Mouse (Mus musculus): ENCODE results near the gene Atp5s.

The Atp5s gene

DNA sequence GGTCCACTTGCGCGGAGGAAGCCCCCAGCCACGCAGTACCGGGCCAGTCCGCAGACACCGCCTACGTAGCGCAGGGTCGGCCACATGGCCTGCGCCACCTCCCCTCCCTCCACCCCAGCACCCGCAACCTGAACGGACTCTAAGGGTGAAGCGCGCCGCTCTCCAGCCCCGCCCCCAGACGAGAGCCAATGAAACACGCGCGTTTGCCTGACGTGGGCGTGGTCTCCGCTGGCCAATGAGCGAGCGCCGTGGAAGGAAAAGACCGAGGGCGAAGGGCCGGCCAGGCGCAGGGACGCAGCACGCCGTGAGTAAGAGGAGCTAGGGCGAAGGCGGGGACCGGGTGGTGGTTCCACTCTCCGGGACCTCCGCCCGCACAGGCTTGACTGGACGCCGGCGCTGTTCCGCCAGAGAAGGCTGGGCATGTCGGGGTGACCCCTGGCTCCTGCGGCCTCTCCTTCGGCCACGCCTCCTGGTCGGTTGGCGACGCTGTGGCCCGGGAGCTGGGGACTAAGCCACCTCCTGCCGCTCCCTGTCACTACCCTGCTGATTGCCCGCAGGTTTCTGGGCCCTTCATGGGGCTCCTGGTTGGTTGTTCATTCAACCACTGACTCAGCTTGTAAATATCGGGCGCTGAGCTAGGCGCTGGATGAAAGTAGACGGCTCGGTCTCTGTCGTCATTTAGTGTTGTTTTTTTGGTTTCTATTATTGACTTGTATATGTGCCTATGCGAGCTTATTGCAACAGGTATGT, at the start of gene Atp5s, which contains the start of gene L2hgdh:
Atp5s (plus strand) TSS at position 240 of the 750 bp plus-strand sequence.
L2hgdh (minus strand) TSS at position 163 of the 750 bp plus-strand sequence.
- DNase-seq: peak; percentile 100

DNA sequence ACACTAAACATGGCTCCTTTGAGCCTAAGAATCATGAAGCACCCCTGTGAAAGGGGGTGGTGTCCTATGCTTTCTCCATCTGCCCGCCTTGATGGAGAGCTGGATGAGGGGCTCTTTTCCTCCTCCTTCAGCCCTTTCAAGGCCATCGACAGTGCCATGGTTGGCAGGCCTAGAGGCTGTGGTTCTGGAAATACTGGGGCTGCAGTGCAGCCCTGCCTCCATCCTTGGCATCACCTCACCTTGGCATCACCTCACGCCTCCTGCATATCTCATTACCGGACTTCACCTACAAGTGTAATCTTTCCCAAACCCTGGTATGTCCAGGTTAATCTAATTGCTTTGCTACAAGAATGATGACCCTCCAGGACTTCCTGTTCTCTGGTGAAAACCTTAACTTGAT, 48.6 kb upstream of the Atp5s start:
- DNase-seq: peak; percentile 87

DNA sequence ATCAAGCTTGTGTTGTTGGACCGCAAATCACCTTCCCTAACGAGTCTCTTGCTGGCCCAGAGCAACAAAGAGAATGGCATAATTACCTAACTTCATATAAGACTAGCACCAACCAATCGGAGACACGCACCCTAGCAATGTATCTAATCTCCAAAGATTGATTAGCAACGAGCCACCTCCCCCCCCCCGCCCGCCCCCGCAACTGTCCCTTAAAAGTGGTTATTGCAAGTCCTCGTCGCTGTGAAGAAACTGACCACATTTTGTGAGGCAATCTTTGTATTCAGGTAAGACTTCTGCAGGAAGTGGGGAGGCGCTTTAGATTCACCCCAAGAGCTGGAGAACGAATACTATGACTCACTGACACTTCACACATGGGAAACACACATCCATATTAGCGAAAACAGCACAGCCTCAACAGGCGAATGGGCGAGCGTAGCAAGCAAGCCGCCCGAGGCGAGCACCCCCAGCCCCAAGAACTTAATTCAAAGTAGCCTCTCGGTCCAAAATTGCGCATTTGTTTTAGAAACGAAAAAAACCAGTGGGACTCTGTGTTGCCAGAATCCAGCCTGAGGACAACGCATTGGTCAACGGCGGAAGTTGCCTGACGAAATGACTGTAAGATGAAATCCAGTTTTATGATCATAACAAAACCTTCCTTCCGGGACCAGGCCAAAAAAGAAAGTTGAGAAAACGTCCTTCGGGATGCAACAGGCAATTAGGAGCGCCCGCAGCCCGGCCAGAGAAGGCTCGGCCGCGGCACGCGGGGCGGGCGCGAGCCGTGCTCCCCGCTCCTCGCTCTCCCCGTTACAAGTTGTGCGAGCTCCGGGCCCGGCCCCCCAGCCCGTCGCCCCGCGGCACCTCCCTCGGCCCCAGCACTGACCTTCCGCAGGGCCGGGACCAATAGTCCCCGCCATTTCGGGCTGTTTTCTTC, 43.9 kb upstream of the Atp5s start:
- DNase-seq: peak; percentile 95

DNA sequence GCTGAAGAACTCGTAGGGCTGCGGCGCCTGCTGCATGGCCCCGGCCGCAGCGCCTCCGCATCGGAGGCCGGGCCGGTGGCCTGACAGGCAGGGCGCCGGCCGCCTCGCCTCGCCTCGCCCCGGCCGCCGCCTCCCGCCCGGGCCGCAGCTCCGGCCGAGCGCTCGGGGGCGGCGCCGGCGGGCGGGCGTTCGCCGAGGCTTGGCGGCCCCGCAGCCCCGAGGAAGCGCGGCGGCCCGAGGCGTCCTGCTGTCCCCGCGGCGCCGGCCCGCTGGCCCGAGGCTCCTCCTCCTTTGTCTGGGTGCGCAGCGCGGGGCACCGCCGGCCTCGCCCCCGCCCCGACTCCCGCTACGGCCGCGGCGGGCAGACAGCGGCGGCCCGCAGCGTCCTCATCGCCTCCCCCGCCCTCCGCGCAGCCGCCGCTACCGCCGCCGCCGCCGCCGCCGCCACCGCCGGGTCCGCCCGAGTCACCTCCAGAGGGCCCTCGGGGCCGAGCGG, 43.1 kb upstream of the Atp5s start, which contains the start of gene Sos2:
Sos2 (minus strand) TSS at position 287 of the 496 bp plus-strand sequence.
- peak; percentile 96 for DNase-seq

DNA sequence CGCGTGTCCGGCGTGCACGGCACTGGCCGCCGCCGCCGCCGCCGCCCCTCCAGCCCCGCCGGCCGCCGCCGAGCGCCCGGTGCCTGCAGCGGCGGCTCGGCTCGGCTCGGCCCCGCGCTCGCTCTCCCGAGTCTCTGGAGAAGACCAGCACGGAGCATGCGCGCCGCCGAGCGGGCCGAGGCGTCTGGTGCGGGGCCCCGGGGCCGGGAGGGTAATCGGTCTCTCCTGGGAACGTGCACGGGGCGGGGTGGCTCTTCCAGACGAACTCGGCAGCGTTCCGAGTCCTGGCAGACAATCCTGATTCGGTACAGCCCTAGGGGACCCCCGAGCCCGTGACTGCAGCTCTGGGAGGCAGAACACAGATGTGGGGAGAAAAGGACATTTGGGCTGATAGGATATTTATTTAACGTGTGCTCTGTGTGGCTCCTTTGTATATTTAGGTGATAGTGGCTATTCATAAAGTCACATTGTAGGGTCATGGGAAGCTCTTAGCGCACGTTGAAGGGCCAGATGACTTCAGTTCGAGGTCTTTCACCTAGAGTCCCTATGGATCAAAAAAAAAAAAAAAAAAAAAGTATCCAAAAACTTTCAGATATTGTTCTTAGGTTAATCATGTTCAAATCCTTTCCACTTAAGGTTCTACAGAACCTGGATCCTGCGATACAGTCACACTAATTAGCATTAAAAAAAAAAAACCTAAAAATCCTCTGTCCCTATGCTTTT, 42.5 kb upstream of the Atp5s start:
- peak; percentile 99 for DNase-seq

DNA sequence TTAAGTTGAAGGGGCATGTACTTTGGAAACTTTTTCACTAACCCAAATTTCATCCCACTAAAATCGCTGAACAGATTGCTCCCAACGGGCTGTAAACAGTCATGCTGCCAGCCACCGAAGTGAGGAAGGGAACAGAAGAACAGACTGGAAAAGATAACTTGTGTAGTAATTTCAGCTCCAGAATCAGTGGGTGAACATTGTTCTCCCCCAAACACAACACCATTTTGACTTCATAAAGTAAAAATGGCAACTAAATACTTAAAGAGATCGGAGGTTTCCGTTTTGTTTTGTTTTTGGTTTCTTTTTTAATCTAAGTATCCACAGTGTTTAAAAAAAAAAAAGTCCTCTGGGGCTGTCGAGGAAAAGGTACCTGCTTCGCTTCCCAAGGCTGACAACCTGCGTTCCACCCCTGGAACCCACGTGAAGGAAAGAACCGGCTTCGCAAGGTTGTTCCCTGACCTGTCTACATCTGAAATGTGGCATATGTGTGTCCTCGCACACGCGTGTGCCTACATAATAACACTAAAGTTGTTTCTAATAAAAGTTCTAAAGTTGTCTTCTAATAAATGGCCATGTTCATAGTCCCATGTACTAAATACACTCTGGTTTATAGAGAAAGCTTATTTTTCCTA, 41.8 kb upstream of the Atp5s start:
- no peak for DNase-seq

DNA sequence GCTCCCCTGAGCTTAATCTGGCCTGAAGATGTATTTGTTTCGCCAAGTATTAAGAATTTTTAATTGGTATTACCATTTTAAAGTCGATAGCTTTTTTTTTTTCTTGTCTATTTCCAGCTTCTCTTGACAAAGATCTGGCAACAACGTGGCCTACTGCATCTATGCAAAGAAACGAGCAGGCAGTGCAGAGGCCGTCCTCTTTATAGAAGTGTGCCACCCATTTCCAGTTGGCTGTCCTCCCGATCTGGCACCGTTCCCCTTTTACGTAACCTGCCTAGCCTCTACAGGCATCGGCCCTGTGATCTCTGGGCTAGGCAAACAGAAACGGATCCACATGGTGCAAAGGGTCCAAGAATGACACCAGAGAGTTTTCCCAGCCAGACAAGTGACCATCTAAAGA, 41.2 kb upstream of the Atp5s start:
- DNase-seq: peak; percentile 98

DNA sequence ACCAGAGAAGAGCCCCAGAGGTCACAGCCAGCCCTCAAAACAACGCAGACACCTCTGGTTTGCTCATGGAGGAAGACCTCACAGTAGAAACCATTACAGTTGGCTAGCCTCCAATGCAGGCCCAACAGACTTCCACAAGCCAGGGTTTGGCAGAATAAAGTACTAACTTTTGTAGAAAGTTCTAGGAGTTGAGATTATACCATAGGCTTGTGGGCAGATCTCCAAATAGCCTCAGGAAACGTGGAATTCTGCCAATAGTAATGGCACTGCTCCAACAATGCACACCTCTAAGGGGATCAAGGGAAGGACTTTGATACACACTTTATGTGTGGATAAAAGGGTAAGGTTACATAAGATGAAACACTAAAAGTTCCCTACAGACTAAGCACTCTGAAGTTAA, 36.4 kb upstream of the Atp5s start:
- DNase-seq: peak; percentile 72

DNA sequence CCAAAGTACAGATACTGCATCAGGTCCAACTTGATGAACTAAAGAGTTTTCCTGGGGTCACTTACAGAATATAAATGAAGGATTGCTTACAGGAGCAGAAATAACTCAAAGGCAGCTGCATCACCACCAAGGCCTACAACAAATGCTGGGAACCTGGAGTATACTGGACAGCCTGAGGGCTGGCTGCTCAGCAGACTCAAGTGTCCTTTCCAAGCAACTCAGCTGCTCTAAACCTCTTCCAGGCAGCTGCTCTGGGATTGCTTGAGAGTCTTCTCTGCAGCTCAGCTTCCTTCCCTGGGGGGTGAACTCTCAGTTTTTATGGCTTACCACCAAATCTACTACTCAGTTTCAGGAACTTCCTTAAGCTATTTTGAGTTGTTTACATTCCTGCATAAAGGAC, 35.7 kb upstream of the Atp5s start:
- no peak for DNase-seq

DNA sequence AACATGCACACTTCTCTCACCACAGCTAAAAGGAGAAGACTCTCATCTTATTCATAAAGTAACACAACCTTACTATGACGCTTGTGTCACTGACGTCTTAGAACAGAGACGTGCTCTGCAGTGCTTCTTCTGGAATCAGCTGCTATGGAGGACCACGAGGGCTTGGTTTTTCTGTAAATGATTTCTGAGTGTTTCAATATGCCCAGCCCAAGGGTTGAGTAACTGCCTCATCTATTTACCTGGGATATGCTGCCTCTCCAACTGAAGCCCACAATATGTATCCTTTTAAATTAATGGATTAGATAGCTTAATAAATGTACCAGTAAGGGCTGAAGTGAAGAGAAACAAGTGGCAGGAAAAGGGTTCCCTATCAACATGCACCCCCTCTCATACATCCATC, 34.0 kb upstream of the Atp5s start:
- no peak for DNase-seq

DNA sequence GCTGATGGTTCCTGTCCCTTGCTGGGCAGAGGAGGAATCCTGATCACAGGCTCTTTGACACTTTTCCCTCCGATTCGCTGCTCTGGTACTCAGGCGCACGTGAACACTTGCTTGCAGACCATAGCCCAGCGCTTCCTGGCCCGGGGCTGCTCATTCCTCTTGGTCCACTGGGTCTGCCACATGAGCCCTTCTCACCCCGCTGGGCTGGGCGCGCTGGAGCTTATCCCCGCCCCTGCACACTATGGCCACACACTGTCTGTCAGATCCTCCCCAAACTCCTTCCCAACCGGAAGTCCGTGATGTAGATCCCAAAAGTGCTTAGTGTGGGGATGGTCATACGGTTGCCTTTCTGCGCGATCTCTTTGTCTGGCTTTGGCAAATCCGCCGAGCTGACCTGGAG, 31.3 kb upstream of the Atp5s start:
- no peak for DNase-seq

DNA sequence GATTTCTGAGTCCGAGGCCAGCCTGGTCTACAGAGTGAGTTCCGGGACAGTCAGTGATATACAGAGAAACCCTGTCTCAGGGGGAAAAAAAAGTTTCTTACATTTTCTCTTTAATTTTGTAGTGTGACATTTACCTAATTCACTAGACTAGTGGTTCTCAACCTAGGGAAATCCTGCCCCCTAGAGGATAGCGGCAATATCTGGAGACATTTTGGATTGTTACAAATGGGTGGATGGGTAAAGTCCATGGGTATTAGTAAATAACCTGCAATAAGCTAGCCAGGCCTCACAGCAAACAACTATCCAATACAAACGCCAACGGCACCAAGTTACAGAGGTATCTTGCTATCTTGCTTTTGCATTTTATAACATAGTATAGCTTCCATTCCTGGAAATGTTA, 28.0 kb upstream of the Atp5s start:
- no peak for DNase-seq

DNA sequence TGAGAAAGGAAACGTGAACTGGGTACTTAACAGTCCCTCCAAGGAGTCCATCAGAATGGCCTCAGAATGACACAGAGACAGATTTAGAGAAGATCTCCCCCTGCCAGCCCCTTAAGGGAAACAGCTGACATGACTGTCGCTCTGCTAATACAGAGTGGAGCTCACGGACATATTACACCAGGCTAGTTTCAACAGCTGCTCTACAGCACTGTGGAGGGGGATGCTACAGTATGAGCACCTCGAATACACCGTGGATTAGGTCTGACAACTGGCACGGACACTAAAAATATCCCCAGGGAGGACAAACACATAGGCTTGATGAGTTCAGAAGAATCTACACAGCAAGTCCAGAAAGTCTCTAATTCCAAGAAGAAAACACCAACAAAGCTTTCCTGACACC, 26.4 kb upstream of the Atp5s start:
- DNase-seq: no peak

DNA sequence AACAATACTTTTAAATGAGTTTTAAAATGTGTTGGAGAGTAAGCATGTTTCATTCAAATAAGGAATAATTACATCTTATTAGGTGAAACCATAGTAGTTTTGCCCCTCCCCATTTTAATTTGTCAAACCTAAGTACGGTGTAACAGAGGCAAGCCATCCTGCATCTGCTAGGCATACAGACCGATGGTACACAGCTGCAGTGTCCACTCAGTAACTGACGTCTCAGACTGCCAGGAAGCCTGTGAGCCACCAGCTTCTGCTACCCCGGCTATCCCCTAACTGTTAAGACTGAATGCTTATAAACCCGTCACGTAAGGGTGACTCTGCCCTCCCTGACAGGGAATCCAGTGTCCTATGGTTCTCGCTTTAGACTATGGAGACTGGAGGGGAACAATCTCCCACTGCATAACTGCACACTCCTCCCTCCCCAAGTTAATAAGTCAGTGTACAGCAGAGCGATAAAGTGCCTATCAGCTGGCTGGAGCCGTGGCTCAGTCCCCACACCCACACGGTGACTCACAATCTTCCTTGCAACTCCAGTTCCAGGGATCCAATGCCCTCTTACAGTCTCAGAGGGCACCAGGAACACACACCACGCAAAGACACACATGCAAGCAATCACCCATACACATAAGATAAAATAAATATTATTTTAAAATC, 19.8 kb upstream of the Atp5s start:
- no peak for DNase-seq

DNA sequence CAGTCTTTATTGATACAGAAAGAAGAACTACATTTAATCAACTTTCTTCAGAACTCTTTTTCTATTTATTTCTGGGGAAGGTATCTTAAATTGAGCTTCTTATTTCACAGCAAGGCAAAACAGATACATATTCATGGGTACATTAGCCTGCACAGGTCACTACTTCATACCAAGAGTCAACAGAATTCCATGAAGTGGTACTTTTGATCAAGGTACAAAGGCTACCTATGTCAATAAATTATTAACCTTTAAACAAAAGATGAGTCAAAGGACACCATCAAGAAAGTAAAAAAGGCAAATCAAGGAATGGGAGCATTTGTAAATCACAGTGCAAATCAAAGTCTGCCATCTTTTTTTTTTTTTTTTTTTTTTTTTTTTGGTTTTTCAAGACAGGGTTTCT, 11.1 kb upstream of the Atp5s start:
- DNase-seq: no peak

DNA sequence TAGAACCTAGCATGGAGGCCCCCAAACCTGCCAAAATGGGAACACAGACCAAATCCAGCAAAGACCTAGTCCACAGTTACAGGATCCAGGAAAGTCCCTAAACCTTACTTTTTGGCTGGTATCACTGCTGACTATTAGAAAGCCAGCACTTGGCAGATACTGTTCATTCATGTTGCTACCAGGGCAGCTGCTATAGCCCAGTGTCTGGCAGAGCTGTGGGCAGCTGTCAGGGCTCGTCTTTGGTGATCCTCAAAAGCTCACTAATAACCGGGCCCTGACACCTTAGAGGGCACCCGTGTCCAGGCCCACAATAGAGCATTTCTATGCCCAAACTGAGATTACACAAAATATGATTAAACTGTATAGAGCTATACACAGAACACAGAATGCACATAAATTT, 1.9 kb upstream of the Atp5s start:
- no peak for DNase-seq

DNA sequence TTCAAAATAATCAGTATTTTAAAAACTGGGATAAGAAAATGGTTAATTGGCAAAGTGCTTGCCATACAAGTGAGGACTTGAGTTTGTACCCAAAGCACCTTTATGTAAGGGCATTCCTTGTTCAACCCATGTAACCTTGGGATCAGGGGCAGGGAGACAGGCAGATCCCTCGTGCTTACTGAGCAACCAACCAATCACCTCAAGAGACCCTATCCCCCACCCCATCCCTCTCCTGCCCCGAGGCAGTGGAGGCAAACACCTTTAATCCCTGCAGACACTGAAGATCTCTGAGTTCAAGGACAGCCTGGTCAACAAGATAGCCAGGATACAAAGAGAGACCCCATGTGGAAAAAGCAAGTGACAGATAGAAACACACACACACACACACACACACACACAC, 1.4 kb upstream of the Atp5s start:
- DNase-seq: peak; percentile 90

DNA sequence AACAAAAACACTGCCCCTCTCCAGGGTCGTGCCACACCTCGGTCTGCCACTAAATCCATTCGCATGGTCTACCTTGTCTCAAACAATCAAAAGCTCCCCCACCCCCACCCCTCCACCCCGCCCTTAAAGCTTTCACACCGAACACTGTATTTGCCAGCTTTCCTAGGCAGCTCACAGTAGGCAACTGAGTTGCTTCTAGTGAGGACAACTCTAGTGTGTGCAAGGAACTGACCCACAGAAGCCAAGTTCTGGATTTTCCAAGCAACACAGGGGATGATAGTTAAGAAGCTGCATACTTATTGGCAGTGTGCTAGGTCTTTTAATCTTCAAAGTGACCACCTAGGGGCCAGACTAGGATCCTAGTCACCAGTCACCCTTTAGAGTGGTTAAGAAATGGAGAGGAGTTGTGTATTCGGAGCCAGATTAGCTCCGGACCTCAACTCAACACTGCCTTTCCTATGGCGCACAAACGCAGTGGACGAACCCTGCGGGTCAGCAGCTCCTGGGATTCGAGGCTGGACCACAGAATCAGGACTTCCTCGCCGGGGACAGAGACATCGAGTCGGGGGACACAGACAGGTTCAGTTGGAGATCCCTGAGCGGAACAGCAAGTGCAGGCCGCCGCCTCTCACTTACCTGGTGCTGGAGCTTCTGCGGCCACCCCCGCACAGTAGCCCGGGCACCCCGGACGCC, 586 bp upstream of the Atp5s start:
- DNase-seq: peak; percentile 87

DNA sequence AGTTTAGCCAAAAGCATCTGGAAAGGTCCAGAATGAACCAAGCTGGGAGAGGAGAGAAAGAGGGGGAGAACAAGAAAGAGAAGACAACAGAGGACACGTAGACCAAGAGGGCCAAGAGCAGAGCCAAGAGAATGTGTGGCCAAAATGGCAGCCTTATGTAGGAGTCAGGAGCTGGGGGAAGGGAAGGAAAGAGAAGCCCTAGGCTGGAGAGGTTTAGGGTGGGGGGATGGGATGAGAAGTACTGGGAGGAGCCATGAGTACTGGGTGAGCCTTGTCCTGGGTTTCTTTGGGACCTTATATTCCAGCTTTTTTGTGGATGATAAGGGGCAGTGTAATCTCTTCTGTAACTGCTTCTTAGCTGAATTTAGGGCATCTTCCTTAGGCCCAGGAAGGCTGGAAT, 4.5 kb downstream of the Atp5s start:
- peak; percentile 50 for DNase-seq

DNA sequence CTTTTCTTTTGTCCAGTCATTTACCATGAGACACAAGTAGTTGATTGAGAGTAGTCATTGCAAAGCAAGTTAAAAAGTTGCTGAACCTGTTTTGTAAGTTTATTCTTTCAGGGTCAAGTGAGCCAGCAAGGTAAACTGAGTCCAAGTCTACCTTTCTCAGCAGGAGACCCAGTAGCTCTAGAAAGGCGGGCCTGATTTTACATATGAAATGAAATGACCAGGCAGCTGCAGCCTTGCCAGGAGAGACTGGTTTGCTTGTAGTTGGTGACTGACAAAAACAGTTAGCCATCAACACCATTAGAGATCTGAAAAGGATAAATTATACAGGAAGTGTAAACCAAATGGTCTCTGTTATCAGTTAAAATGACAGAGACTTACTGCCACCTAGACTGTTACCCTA, 5.6 kb downstream of the Atp5s start:
- DNase-seq: peak; percentile 72

DNA sequence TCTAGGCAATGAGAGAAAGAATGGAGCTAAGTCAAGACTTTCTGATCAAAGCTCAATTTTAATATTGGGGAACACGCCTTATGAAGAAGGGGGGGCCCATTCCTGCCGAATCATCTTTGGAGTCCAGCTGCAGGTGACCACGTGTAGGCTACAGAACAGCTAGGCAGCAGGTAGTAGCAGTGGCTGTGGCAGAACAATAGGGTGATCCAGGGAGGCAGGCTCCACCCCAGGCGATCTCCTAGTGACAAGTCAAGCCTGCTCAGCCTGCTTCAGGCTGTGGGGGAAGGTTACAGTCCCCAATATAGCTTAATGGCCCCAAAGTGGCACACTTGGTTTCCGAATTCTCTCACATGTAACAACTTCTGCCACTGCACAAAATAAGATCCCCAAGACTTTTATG, 7.5 kb downstream of the Atp5s start:
- peak; percentile 72 for DNase-seq
